Mouse (Mus musculus) heart, embryonic 15.5 days (tissue): ENCODE results near the gene Cdc40. TPM values are rescaled to one million over a fixed set of nuclear protein-coding genes. Genes with fewer than 3 reads are reported as not detected.

Experiments used
- ATAC-seq: fragments of 200-750 bp; cut with Nextera tagmentation; replicated peaks from 2 replicates; pipeline ENCODE4 v1.8.0; 2017; ENCODE audit warnings: low read depth, moderate TSS enrichment; ENCODE audit not compliant: insufficient number of reproducible peaks, insufficient read depth, low FRiP score
- H3K27ac ChIP-seq: fragments of 300-500 bp; sonication (generic); 2 replicates; pipeline ENCODE4 v1.5.1; 2015; ENCODE audit warnings: mild to moderate bottlenecking, inconsistent platforms
- H3K27me3 ChIP-seq: fragments of 300-500 bp; sonication (generic); 2 replicates; pipeline ENCODE4 v1.6.1; 2015; ENCODE audit warnings: inconsistent platforms
- H3K36me3 ChIP-seq: fragments of 300-500 bp; sonication (generic); 2 replicates; pipeline ENCODE4 v1.6.1; 2015; ENCODE audit warnings: mild to moderate bottlenecking, inconsistent platforms
- H3K4me1 ChIP-seq: fragments of 300-500 bp; sonication (generic); replicated peaks from 2 replicates; pipeline ENCODE4 v1.6.1; 2015; ENCODE audit warnings: inconsistent platforms
- H3K4me2 ChIP-seq: fragments of 300-500 bp; sonication (generic); 2 replicates; pipeline ENCODE4 v1.6.1; 2015; ENCODE audit warnings: inconsistent platforms, mild to moderate bottlenecking, moderate library complexity
- H3K4me3 ChIP-seq: fragments of 300-500 bp; sonication (generic); 2 replicates; pipeline ENCODE4 v1.5.1; 2015; ENCODE audit warnings: mild to moderate bottlenecking, inconsistent platforms
- H3K9ac ChIP-seq: fragments of 300-500 bp; sonication (generic); 2 replicates; pipeline ENCODE4 v1.6.1; 2015; ENCODE audit warnings: mild to moderate bottlenecking, inconsistent platforms
- H3K9me3 ChIP-seq: fragments of 300-500 bp; sonication (generic); replicated peaks from 2 replicates; pipeline ENCODE4 v1.6.1; 2016; ENCODE audit warnings: inconsistent platforms
- WGBS: fragments of 180-500 bp; shearing (Covaris S2); methylation state at CpG from one replicate; pipeline ENCODE4 v1.1.7; 2015; ENCODE audit warnings: mixed read lengths; 5-methylcytosine and 5-hydroxymethylcytosine counted together
- polyA plus RNA-seq: library from polyadenylated mRNA; unstranded; fragments of >200 nt; fragmentation: Nextera tagmentation; extraction: Ambion mirVana; gene quantifications from 2 replicates; pipeline ENCODE4 v1.2.1, GENCODE M21; 2015

Gene Cdc40
- polyA plus RNA-seq, 1 experiment from 2014 or later: 22.0 TPM

GRCm38 (mm10) chr10:40857599-40857998, 25.5 kb downstream of the Cdc40 start:
- Histone ChIP-seq H3K27ac (no peak overlapping the region), H3K4me2 (no peak overlapping the region)
- no peak for ATAC-seq

GRCm38 (mm10) chr10:40856703-40857102, 26.4 kb downstream of the Cdc40 start:
- 78% methylated on average over 7 of the region's 7 CpGs for WGBS
- Histone ChIP-seq H3K4me1 (peaks cover 6% of the 10 kb centered on the region; the same call in 1 of the 2 replicates), H3K27ac (no peak overlapping the region), H3K4me3 (no peak overlapping the region), H3K4me2 (no peak overlapping the region), H3K36me3 (0 out of 2 replicates have a peak, but pooled peaks cover 3% of the 10 kb centered on the region), H3K9ac (no peak overlapping the region), H3K9me3 (no peaks in the 10 kb centered on the region), H3K27me3 (no peaks in the 10 kb centered on the region)
- no peak for ATAC-seq

More at GRCm38 (mm10) chr10:40857599-40857998, 25.5 kb downstream of the Cdc40 start:
- H3K9me3 ChIP-seq: no peaks in the 10 kb centered on the region
- H3K9ac ChIP-seq: no peak overlapping the region
- H3K27me3 ChIP-seq: no peaks in the 10 kb centered on the region
- peaks cover 6% of the 10 kb centered on the region; the same call in 1 of the 2 replicates for H3K4me1 ChIP-seq
- 45% methylated on average over 8 of the region's 8 CpGs for WGBS
- H3K4me3 ChIP-seq: no peak overlapping the region
- H3K36me3 ChIP-seq: 0 out of 2 replicates have a peak, but pooled peaks cover 3% of the 10 kb centered on the region

- H3K36me3 ChIP-seq: 0 out of 2 replicates have a peak, but pooled peaks cover 3% of the 10 kb centered on the region
- no peak for ATAC-seq
- no peak overlapping the region for H3K4me3 ChIP-seq
- H3K27ac ChIP-seq: no peak overlapping the region
- no peaks in the 10 kb centered on the region for H3K27me3 ChIP-seq
- H3K9ac ChIP-seq: no peak overlapping the region
- H3K4me1 ChIP-seq: peaks cover 6% of the 10 kb centered on the region; the same call in 1 of the 2 replicates
- H3K4me2 ChIP-seq: no peak overlapping the region
- H3K9me3 ChIP-seq: no peaks in the 10 kb centered on the region
- 42% methylated on average over 2 of the region's 2 CpGs for WGBS
Measured at GRCm38 (mm10) chr10:40855616-40856015, 27.5 kb downstream of the Cdc40 start.

GRCm38 (mm10) chr10:40851138-40851537, 32.0 kb downstream of the Cdc40 start:
- Histone ChIP-seq H3K9ac (no peak overlapping the region), H3K27me3 (no peaks in the 10 kb centered on the region), H3K4me1 (no peaks in the 10 kb centered on the region), H3K36me3 (peaks cover 40% of the 10 kb centered on the region), H3K9me3 (no peaks in the 10 kb centered on the region), H3K27ac (no peak overlapping the region), H3K4me3 (no peak overlapping the region), H3K4me2 (no peak overlapping the region)
- ATAC-seq: no peak

GRCm38 (mm10) chr10:40850644-40851043, 32.5 kb downstream of the Cdc40 start:
- WGBS: 73% methylated on average over 2 of the region's 2 CpGs
- no peaks in the 10 kb centered on the region for H3K4me1 ChIP-seq
- no peaks in the 10 kb centered on the region for H3K27me3 ChIP-seq
- H3K9me3 ChIP-seq: no peaks in the 10 kb centered on the region
- ATAC-seq: no peak
- no peak overlapping the region for H3K4me3 ChIP-seq
- H3K27ac ChIP-seq: no peak overlapping the region
- peaks cover 41% of the 10 kb centered on the region for H3K36me3 ChIP-seq
- no peak overlapping the region for H3K9ac ChIP-seq
- no peak overlapping the region for H3K4me2 ChIP-seq

- peaks cover 50% of the 10 kb centered on the region for H3K36me3 ChIP-seq
- no peak overlapping the region for H3K4me3 ChIP-seq
- H3K9me3 ChIP-seq: no peaks in the 10 kb centered on the region
- H3K4me2 ChIP-seq: no peak overlapping the region
- ATAC-seq: no peak
- peaks cover 14% of the 10 kb centered on the region for H3K4me1 ChIP-seq
- no peak overlapping the region for H3K9ac ChIP-seq
- H3K27me3 ChIP-seq: no peaks in the 10 kb centered on the region
- 89% methylated on average over 10 of the region's 10 CpGs for WGBS
- H3K27ac ChIP-seq: no peak overlapping the region
Measured at GRCm38 (mm10) chr10:40847176-40847874, 35.8 kb downstream of the Cdc40 start.

- Histone ChIP-seq H3K4me1 (peaks cover 14% of the 10 kb centered on the region), H3K4me2 (no peak overlapping the region), H3K27ac (no peak overlapping the region), H3K36me3 (peaks cover 63% of the 10 kb centered on the region), H3K27me3 (no peaks in the 10 kb centered on the region), H3K9me3 (no peaks in the 10 kb centered on the region), H3K4me3 (no peak overlapping the region), H3K9ac (no peak overlapping the region)
- WGBS: 70% methylated on average over 6 of the region's 6 CpGs
- no peak for ATAC-seq
Measured at GRCm38 (mm10) chr10:40845626-40846025, 37.5 kb downstream of the Cdc40 start.

GRCm38 (mm10) chr10:40844546-40844945, 38.6 kb downstream of the Cdc40 start:
- ATAC-seq: peak; percentile 90
- Histone ChIP-seq H3K36me3 (peaks cover 57% of the 10 kb centered on the region), H3K4me1 (peaks cover 14% of the 10 kb centered on the region), H3K27ac (peak overlapping the region; percentile 84), H3K27me3 (no peaks in the 10 kb centered on the region), H3K4me2 (peak overlapping the region; percentile 55), H3K9ac (no peak overlapping the region), H3K4me3 (peak overlapping the region; percentile 7; the same call in 1 of the 2 replicates), H3K9me3 (no peaks in the 10 kb centered on the region)
- 39% methylated on average over 10 of the region's 10 CpGs for WGBS

GRCm38 (mm10) chr10:40843841-40844240, 39.3 kb downstream of the Cdc40 start:
- Histone ChIP-seq H3K4me3 (peak overlapping the region; percentile 7; the same call in 1 of the 2 replicates), H3K27ac (peak overlapping the region; percentile 84), H3K4me1 (peaks cover 14% of the 10 kb centered on the region), H3K27me3 (no peaks in the 10 kb centered on the region), H3K9ac (peak overlapping the region; percentile 14; the same call in 1 of the 2 replicates), H3K4me2 (peak overlapping the region; percentile 55), H3K9me3 (no peaks in the 10 kb centered on the region), H3K36me3 (peaks cover 50% of the 10 kb centered on the region)
- 0 out of 2 replicates have a peak, but pooled peaks have one; percentile 12 for ATAC-seq
- 67% methylated on average over 5 of the region's 5 CpGs for WGBS

- no peak for ATAC-seq
- no peaks in the 10 kb centered on the region for H3K27me3 ChIP-seq
- 70% methylated on average over 5 of the region's 5 CpGs for WGBS
- no peak overlapping the region for H3K27ac ChIP-seq
- H3K4me3 ChIP-seq: no peak overlapping the region
- peaks cover 42% of the 10 kb centered on the region for H3K36me3 ChIP-seq
- H3K4me2 ChIP-seq: no peak overlapping the region
- H3K4me1 ChIP-seq: peaks cover 13% of the 10 kb centered on the region
- H3K9ac ChIP-seq: no peak overlapping the region
- no peaks in the 10 kb centered on the region for H3K9me3 ChIP-seq
Measured at GRCm38 (mm10) chr10:40840086-40840485, 43.0 kb downstream of the Cdc40 start.

- H3K27me3 ChIP-seq: no peaks in the 10 kb centered on the region
- WGBS: 95% methylated on average over 6 of the region's 7 CpGs
- no peak overlapping the region for H3K4me3 ChIP-seq
- H3K4me1 ChIP-seq: no peaks in the 10 kb centered on the region
- no peak overlapping the region for H3K9ac ChIP-seq
- no peak overlapping the region for H3K4me2 ChIP-seq
- no peak for ATAC-seq
- no peak overlapping the region for H3K27ac ChIP-seq
- no peaks in the 10 kb centered on the region for H3K9me3 ChIP-seq
- peaks cover 40% of the 10 kb centered on the region for H3K36me3 ChIP-seq
Measured at GRCm38 (mm10) chr10:40831267-40831666, 51.8 kb downstream of the Cdc40 start.

- H3K27me3 ChIP-seq: no peaks in the 10 kb centered on the region
- H3K4me3 ChIP-seq: no peak overlapping the region
- H3K4me2 ChIP-seq: no peak overlapping the region
- no peaks in the 10 kb centered on the region for H3K9me3 ChIP-seq
- no peaks in the 10 kb centered on the region for H3K4me1 ChIP-seq
- H3K36me3 ChIP-seq: peaks cover 33% of the 10 kb centered on the region
- H3K27ac ChIP-seq: no peak overlapping the region
- no peak for ATAC-seq
- WGBS: 80% methylated on average over 3 of the region's 3 CpGs
- no peak overlapping the region for H3K9ac ChIP-seq
Measured at GRCm38 (mm10) chr10:40830312-40830711, 52.8 kb downstream of the Cdc40 start.
